Mouse (Mus musculus) E14TG2a.4 (cell line): ENCODE measurements around the gene Cryga.

Source experiments
- CTCF ChIP-seq: conservative IDR thresholded peaks from 2 replicates; pipeline ENCODE4 v1.5.1; 2014; ENCODE audit warnings: low read length
- NANOG ChIP-seq: IDR thresholded peaks from 2 replicates; pipeline ENCODE4 v1.6.1; 2014; ENCODE audit warnings: borderline replicate concordance, low read length, mixed read lengths
- POU5F1 ChIP-seq: IDR thresholded peaks from 2 replicates; pipeline ENCODE4 v1.6.1; 2014; ENCODE audit warnings: low read length, borderline replicate concordance

DNA sequence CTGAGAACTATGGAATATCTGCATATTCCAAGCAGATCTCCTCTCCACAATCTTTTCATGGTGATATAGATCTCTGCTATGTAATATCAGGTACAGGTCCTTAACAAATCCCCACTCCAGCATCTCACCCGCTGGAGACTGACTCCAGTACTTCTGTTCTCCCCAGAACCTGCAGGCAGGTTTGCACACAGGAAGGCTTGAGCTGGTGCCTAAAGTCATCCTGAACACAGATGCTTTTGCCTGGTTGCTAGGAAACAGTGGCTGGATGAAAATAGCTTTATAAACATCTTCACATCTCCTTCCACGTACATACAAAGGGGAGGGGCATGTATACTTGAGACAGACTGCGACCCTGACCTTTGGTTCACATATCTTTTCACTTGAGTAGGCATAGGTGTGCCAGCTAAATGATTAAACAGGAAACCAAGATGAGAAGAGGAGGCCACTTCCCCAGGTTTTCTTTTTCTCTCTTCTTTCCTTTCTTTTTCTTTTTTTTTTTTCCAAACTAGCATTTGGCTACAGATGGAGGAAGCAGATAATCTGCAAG lies 26.5 kb upstream of the Cryga start:
- TF ChIP-seq CTCF (no peak), POU5F1 (no peak), NANOG (no peak)
